Mouse (Mus musculus) testis, adult 2 months (tissue): ENCODE measurements at regions not wholly inside any gene's neighbourhood (a gene's known extent, or its start where the extent isn't known, plus 50 kb on each side); places are given as distances from the start of the nearest gene placed in this dataset.

Experiments
- CTCF ChIP-seq: fragments of 200-500 bp; IDR thresholded peaks from 2 replicates; pipeline ENCODE4 v1.5.1; 2012; ENCODE audit warnings: low read depth, mild to moderate bottlenecking, inconsistent platforms, low read length, moderate library complexity; ENCODE audit not compliant: control insufficient read depth, insufficient read depth, insufficient replicate concordance
- POLR2A ChIP-seq: fragments of 200-500 bp; IDR thresholded peaks from 2 replicates; pipeline ENCODE4 v1.6.1; 2012; ENCODE audit warnings: low read depth, mild to moderate bottlenecking, inconsistent platforms, low read length, moderate library complexity; ENCODE audit not compliant: control insufficient read depth

DNA sequence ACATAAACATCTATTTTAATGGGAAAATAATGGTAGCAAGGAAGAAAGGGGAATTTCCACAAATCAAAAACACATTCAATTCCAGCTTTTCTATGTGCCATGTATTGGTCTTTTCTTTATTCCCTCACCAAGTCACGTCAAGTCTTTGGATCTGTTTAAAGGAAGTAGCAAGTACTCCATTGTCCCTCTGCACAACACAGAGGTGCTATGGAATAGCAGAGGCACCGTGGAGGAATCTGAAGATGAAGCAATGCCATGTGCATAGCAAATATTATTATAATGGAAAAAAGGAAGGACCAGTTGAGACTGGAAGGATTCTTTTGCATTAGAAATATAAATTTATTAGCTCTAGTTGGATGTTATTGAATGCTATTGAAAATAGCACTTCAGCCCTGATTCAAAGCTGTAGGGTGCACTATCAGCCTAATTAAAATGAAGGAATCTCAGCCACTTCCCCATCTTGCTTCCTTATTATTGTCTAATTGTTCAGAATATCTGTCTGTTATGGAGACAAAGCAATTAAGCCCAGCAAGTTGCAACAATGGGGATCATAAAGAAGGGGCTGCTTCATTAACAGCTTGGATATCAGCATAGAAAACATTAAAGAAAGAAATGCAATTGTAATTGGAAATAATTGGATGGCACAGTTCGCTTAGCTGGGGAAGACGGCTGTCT is 362.7 kb upstream of the Sgcd start:
- no peak for TF ChIP-seq POLR2A
- TF ChIP-seq CTCF, result no peak
